ENCODE assay signal across 18 mouse cellular contexts in the genomic region with DNA sequence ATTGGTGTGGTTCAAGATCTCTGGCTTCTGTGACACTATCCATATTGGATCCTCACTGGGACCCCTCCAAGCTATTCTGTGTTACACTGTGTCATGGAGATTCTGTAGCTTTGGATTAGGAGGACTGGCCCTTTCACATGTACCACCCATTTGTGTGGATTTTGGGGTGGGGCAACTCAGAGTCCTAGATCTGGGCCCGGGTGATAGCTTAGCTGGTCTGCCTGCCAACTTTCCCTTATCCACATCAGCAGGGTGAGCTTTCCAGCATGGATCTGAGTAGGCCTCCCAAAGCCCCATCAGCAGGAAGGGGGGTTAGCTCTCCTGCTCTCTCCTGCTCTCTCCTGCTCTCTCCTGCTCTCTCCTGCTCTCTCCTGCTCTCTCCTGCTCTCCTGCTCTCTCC.
"Had no signal": no experiment of that assay in that cellular context is flagged by ENCODE, and none has a peak within 500 bp of the region (broad histone marks: within the 10 kb centered on the region; RNA-seq: fewer than 3 reads in every experiment).

No protein-coding gene starts in this region.

- H3K36me3 ChIP-seq: midbrain, embryonic 10.5 days; midbrain, embryonic 13.5 days; midbrain, embryonic 15.5 days; neural tube, embryonic 13.5 days; neural tube, embryonic 15.5 days had no signal

- DNase-seq: lung, adult 18-20 months; lung, embryonic 14.5 days; lung, postnatal 10 days; lung, postnatal 4 days; retina, postnatal 1 day; right cerebral cortex, adult 18-20 months; right cerebral cortex, postnatal 25 days; right cerebral cortex, postnatal 4 days; spleen, adult 18-20 months; thymus, adult 18-20 months; thymus, postnatal 14 days; thymus, postnatal 36 days had no signal

- H3K4me2 ChIP-seq: lung, embryonic 14.5 days; midbrain, embryonic 13.5 days; midbrain, embryonic 15.5 days; neural tube, embryonic 13.5 days; neural tube, embryonic 15.5 days had no signal

- H3K4me3 ChIP-seq: midbrain, embryonic 10.5 days; midbrain, embryonic 13.5 days; midbrain, embryonic 15.5 days; myocyte; neural tube, embryonic 13.5 days; neural tube, embryonic 15.5 days had no signal

- ATAC-seq: midbrain, embryonic 13.5 days; midbrain, embryonic 15.5 days had no signal

- H3K4me1 ChIP-seq: midbrain, embryonic 10.5 days; midbrain, embryonic 13.5 days; midbrain, embryonic 15.5 days; neural tube, embryonic 13.5 days; neural tube, embryonic 15.5 days had no signal

- H3K9ac ChIP-seq: lung, embryonic 14.5 days; midbrain, embryonic 13.5 days; midbrain, embryonic 15.5 days; neural tube, embryonic 13.5 days; neural tube, embryonic 15.5 days had no signal

- H3K9me3 ChIP-seq: midbrain, embryonic 10.5 days; midbrain, embryonic 13.5 days; midbrain, embryonic 15.5 days; neural tube, embryonic 13.5 days; neural tube, embryonic 15.5 days had no signal

- H3K27me3 ChIP-seq: midbrain, embryonic 13.5 days; midbrain, embryonic 15.5 days; neural tube, embryonic 13.5 days; neural tube, embryonic 15.5 days had no signal

- H3K27ac ChIP-seq: midbrain, embryonic 10.5 days; midbrain, embryonic 13.5 days; midbrain, embryonic 15.5 days; neural tube, embryonic 13.5 days; neural tube, embryonic 15.5 days had no signal
